Mouse (Mus musculus) thymus, adult 2 months (tissue): ENCODE measurements around the gene Erg. TPM values are rescaled to one million over a fixed set of nuclear protein-coding genes. Genes with fewer than 3 reads are reported as not detected.

Experiments used
- DNase-seq: peaks from one replicate; pipeline ENCODE4 v3.0.0; 2021
- H3K27ac ChIP-seq: fragments of 200-500 bp; 2 replicates; pipeline ENCODE4 v1.5.1; 2012; ENCODE audit warnings: low read length, control low read depth; ENCODE audit not compliant: control insufficient read depth, insufficient read depth
- H3K27me3 ChIP-seq: fragments of 200-500 bp; 2 replicates; pipeline ENCODE4 v1.6.1; 2012; ENCODE audit warnings: mild to moderate bottlenecking, low read length, moderate library complexity, mixed read lengths; ENCODE audit not compliant: control insufficient read depth, insufficient read depth
- H3K36me3 ChIP-seq: fragments of 200-500 bp; 2 replicates; pipeline ENCODE4 v1.6.1; 2012; ENCODE audit warnings: mild to moderate bottlenecking, low read length, moderate library complexity; ENCODE audit not compliant: control insufficient read depth, insufficient read depth
- H3K4me1 ChIP-seq: fragments of 200-500 bp; replicated peaks from 2 replicates; pipeline ENCODE4 v1.6.1; 2012; ENCODE audit warnings: low read length; ENCODE audit not compliant: control insufficient read depth, insufficient read depth
- H3K4me3 ChIP-seq: fragments of 200-500 bp; 2 replicates; pipeline ENCODE4 v1.5.1; 2012; ENCODE audit warnings: mild to moderate bottlenecking, low read length, control low read depth, moderate library complexity; ENCODE audit not compliant: control insufficient read depth, insufficient read depth
- CTCF ChIP-seq: fragments of 200-500 bp; IDR thresholded peaks from 2 replicates; pipeline ENCODE4 v1.5.1; 2012; ENCODE audit warnings: mild to moderate bottlenecking, control low read depth, low read length, moderate library complexity, borderline replicate concordance; ENCODE audit not compliant: control insufficient read depth, poor library complexity, insufficient read depth; ENCODE audit errors: extremely low read depth
- POLR2A ChIP-seq: fragments of 200-500 bp; IDR thresholded peaks from 2 replicates; pipeline ENCODE4 v1.6.1; 2012; ENCODE audit warnings: mild to moderate bottlenecking, low read length, control low read depth, moderate library complexity; ENCODE audit not compliant: control insufficient read depth, poor library complexity, insufficient read depth; ENCODE audit errors: extremely low read depth
- WGBS: fragments of 180-500 bp; shearing (Covaris S2); methylation state at CpG from one replicate; pipeline ENCODE4 v1.1.7; 2018; 5-methylcytosine and 5-hydroxymethylcytosine counted together
- polyA plus RNA-seq: library from polyadenylated mRNA; depleted of rRNA; stranded (reverse); fragments of >200 nt; gene quantifications from 2 replicates; pipeline ENCODE4 v1.2.3, GENCODE M21; 2012; rRNA removed

Gene Erg
- 3.7 and 4.0 TPM in 2 replicates for polyA plus RNA-seq

GRCm38 (mm10) chr16:95586311-95586602, at the start of gene Erg:
Erg (minus strand) TSS chr16:95586593.
- H3K4me3 ChIP-seq: peak within 1 kb of the TSS; percentile 13
- 22% methylated on average over 5 of the region's 5 CpGs for WGBS
- no peak for DNase-seq
- no peak within 1 kb of the TSS for H3K27ac ChIP-seq
- peaks cover 13% of the 10 kb centered on the region for H3K27me3 ChIP-seq
- TF ChIP-seq POLR2A: no peak
- no peak for TF ChIP-seq CTCF
- peaks cover 9% of the 10 kb centered on the region for H3K4me1 ChIP-seq
- no peaks in the 10 kb centered on the region for H3K36me3 ChIP-seq

DNA sequence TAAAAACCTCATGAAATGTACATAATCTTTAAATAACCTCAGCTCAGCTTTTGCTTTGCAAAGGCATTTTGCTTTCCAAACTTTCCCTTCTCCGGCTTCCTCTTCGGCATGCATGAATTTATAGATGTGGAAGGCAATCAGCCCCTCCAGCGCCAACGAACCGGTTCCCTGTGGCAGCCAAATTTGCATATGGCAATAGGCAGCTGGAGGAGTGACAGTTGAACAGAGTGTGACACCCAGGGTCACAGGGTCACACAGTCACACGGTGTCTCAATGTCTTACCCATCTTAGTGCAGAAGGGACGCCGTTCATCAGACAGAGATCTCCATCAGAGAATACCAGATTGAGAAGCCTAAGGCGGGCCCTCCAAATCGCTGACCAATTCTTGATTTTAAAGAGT, 45.4 kb upstream of the Erg start:
- Histone ChIP-seq H3K4me1 (no peaks in the 10 kb centered on the region), H3K36me3 (no peaks in the 10 kb centered on the region), H3K4me3 (no peak overlapping the region), H3K27ac (no peak overlapping the region), H3K27me3 (no peaks in the 10 kb centered on the region)
- no peak for DNase-seq
- WGBS: 94% methylated on average over 10 of the region's 10 CpGs
- no peak for TF ChIP-seq CTCF
- no peak for TF ChIP-seq POLR2A

DNA sequence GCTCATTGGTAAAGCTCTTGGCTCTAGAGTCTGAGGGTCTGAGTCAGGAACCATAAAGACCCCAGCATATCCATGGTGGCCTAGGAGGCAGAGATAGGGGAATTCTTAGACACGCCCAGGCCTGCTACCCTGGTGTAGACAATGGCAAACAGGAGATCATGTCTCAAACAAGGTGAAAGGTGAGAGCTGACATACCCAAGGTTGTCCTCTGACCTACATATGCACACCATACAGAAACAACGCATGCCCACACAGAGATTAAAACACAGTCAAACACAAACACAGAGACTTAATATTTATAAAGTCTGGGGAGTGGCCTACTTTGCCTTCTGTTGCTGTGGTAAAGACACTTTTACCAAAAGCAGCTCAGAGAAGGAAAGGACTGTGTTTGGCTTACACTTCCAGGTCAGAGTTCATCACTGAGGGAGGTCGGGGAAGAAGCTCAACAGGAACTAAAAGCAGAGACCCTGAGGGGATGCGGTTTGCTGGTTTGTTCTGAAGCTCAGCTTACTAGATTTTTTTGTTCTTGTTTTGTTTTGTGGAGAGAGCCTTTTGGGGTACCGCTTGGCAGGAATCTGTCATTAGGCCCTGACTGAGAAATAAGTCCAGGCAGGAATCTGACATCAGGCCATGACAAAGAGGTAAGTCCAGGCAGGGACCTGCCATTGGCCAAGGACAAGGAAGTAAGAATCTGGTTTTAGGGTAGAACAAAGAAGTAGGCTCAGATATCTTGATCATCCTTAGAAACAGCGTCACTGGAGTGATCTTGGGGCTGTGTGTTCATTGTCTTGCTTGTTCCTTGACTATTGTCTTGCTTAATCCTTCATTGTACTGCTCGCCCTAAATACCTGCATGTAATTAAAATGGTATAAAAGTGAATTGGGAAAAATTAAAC, 37.7 kb upstream of the Erg start:
- H3K27me3 ChIP-seq: no peaks in the 10 kb centered on the region
- 82% methylated on average over 7 of the region's 7 CpGs for WGBS
- no peaks in the 10 kb centered on the region for H3K36me3 ChIP-seq
- TF ChIP-seq POLR2A (no peak), CTCF (no peak)
- no peak overlapping the region for H3K27ac ChIP-seq
- no peaks in the 10 kb centered on the region for H3K4me1 ChIP-seq
- no peak for DNase-seq
- H3K4me3 ChIP-seq: no peak overlapping the region

- H3K36me3 ChIP-seq: no peaks in the 10 kb centered on the region
- 97% methylated on average over 4 of the region's 4 CpGs for WGBS
- H3K4me3 ChIP-seq: no peak overlapping the region
- no peak for DNase-seq
- no peak overlapping the region for H3K27ac ChIP-seq
- no peak for TF ChIP-seq CTCF
- TF ChIP-seq POLR2A: no peak
- no peaks in the 10 kb centered on the region for H3K27me3 ChIP-seq
- no peaks in the 10 kb centered on the region for H3K4me1 ChIP-seq
These were observed 36.7 kb upstream of the Erg start for GRCm38 (mm10) chr16:95623056-95623455.

DNA sequence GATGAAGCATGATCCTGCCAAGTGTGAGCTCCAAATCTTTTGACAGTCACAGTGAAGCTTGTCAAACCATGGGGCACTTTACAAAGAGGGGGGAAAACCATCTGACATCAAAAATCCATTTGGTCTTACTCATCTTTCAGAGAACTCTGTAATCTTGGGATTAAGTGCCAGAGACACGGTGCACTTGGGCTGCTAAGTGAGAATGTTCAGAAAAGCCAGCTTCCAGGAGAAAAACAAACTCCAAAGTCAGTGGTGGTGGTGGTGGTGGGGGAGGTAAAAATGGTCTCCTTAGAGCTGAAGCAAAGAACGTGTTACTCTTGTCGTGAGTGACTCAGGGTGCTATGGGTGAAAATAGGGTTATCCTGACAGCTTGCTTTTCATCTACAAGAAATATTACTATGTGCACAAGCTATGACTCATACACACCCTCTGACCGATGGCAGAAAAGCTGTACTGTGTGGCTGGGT, 33.5 kb upstream of the Erg start:
- 0 out of 2 replicates have a peak, but pooled peaks cover 2% of the 10 kb centered on the region for H3K4me1 ChIP-seq
- H3K27ac ChIP-seq: no peak overlapping the region
- no peaks in the 10 kb centered on the region for H3K27me3 ChIP-seq
- no peak for DNase-seq
- H3K36me3 ChIP-seq: no peaks in the 10 kb centered on the region
- H3K4me3 ChIP-seq: no peak overlapping the region
- TF ChIP-seq CTCF: no peak
- 78% methylated on average over 4 of the region's 4 CpGs for WGBS

DNA sequence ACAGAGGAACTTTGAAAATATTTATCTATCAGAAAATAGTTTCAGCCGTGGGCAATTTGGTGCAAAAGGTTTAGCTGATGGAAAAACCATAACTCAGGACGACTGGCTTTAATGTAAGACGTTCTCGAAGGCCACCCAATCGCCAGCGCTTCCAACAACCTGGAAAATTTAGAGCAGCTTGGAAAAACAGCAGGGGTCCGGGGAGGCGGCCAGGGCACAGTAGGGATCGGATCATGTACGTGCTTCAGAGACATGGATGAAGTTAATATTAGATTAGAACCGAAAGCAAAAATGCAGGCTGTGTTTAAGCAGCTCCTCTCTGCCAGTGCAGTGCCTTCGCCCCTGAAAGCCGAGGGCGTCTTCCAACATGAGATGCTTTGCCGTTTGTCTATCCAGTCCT, 31.8 kb upstream of the Erg start:
- no peaks in the 10 kb centered on the region for H3K36me3 ChIP-seq
- WGBS: 87% methylated on average over 15 of the region's 15 CpGs
- DNase-seq: no peak
- 0 out of 2 replicates have a peak, but pooled peaks cover 4% of the 10 kb centered on the region for H3K4me1 ChIP-seq
- H3K27ac ChIP-seq: no peak overlapping the region
- H3K27me3 ChIP-seq: no peaks in the 10 kb centered on the region
- no peak overlapping the region for H3K4me3 ChIP-seq
- TF ChIP-seq CTCF (no peak), POLR2A (no peak)
